Mouse (Mus musculus) forebrain, postnatal 0 days (tissue): ENCODE data around the gene Asb18. TPM values are rescaled to one million over a fixed set of nuclear protein-coding genes. Genes with fewer than 3 reads are reported as not detected.

ENCODE experiments used
- ATAC-seq: fragments of 200-750 bp; cut with Nextera tagmentation; 2 replicates; pipeline ENCODE4 v1.8.0; 2017; ENCODE audit warnings: mild to moderate bottlenecking, moderate library complexity
- DNase-seq: peaks from one replicate; pipeline ENCODE4 v3.0.0-alpha.2; 2015
- H3K27ac ChIP-seq: fragments of 300-500 bp; sonication (generic); 2 replicates; pipeline ENCODE4 v1.5.1; 2014; ENCODE audit warnings: low read depth, mild to moderate bottlenecking, antibody characterized with exemption, low read length, moderate library complexity, mixed read lengths
- H3K27me3 ChIP-seq: fragments of 300-500 bp; sonication (generic); 2 replicates; pipeline ENCODE4 v1.6.1; 2014; ENCODE audit warnings: mild to moderate bottlenecking, low read length, mixed read lengths; ENCODE audit not compliant: insufficient read depth
- H3K36me3 ChIP-seq: fragments of 300-500 bp; sonication (generic); 2 replicates; pipeline ENCODE4 v1.6.1; 2014; ENCODE audit warnings: mild to moderate bottlenecking, moderate library complexity; ENCODE audit not compliant: insufficient read depth
- H3K4me1 ChIP-seq: fragments of 300-500 bp; sonication (generic); 2 replicates; pipeline ENCODE4 v1.6.1; 2014; ENCODE audit warnings: antibody characterized with exemption; ENCODE audit not compliant: insufficient read depth
- H3K4me2 ChIP-seq: fragments of 300-500 bp; sonication (generic); 2 replicates; pipeline ENCODE4 v1.6.1; 2014; ENCODE audit warnings: low read depth, mild to moderate bottlenecking, moderate library complexity
- H3K4me3 ChIP-seq: fragments of 300-500 bp; sonication (generic); 2 replicates; pipeline ENCODE4 v1.5.1; 2014; ENCODE audit warnings: low read depth, low read length, mixed read lengths
- H3K9ac ChIP-seq: fragments of 300-500 bp; sonication (generic); 2 replicates; pipeline ENCODE4 v1.6.1; 2014; ENCODE audit warnings: mild to moderate bottlenecking
- H3K9me3 ChIP-seq: fragments of 300-500 bp; sonication (generic); 2 replicates; pipeline ENCODE4 v1.6.1; 2016; ENCODE audit warnings: low read length
- CTCF ChIP-seq: sonication (generic); IDR thresholded peaks from 2 replicates; pipeline ENCODE4 v1.5.1; 2016; ENCODE audit warnings: antibody characterized with exemption, control low read depth, low read depth
- WGBS: fragments of 180-500 bp; shearing (Covaris S2); extraction: QIAGEN DNeasy Blood & Tissue Kit; methylation state at CpG from one replicate; pipeline ENCODE4 v1.1.7; 2014; 5-methylcytosine and 5-hydroxymethylcytosine counted together
- polyA plus RNA-seq: library from polyadenylated mRNA; unstranded; fragments of >200 nt; fragmentation: Nextera tagmentation; extraction: Ambion mirVana; gene quantifications from 2 replicates; pipeline ENCODE4 v1.2.1, GENCODE M21; 2015
- total RNA-seq: library from RNA; depleted of rRNA; stranded (reverse); fragments of >200 nt; gene quantifications from 2 replicates; pipeline ENCODE4 v1.2.3, GENCODE M21; 2014; rRNA removed

Asb18 gene
- total RNA-seq = 0.54 and 1.4 TPM in 2 replicates
- 0.13 and 0.33 TPM in 2 replicates for polyA plus RNA-seq

GRCm38 (mm10) chr1:90014446-90014845 is at the start of gene Asb18:
Asb18 (minus strand) TSS chr1:90014666.
- H3K27ac ChIP-seq = no peak within 1 kb of the TSS
- H3K4me3 ChIP-seq = no peak within 1 kb of the TSS
- no peak for TF ChIP-seq CTCF
- no peak within 1 kb of the TSS for H3K9ac ChIP-seq
- H3K9me3 ChIP-seq = no peaks in the 10 kb centered on the region
- H3K4me2 ChIP-seq = no peak within 1 kb of the TSS
- no peak for ATAC-seq
- no peaks in the 10 kb centered on the region for H3K27me3 ChIP-seq
- no peaks in the 10 kb centered on the region for H3K36me3 ChIP-seq
- DNase-seq = no peak
- 81% methylated on average over 5 of the region's 5 CpGs for whole genome bisulfite sequencing
- no peaks in the 10 kb centered on the region for H3K4me1 ChIP-seq

- 17% methylated on average over 7 of the region's 7 CpGs for WGBS
- H3K27me3 ChIP-seq = no peaks in the 10 kb centered on the region
- H3K4me2 ChIP-seq = no peak overlapping the region
- DNase-seq (peak; percentile 82), ATAC-seq (peak; percentile 47; the same call in 1 of the 2 replicates)
- H3K27ac ChIP-seq = no peak overlapping the region
- H3K4me1 ChIP-seq = no peaks in the 10 kb centered on the region
- no peaks in the 10 kb centered on the region for H3K36me3 ChIP-seq
- no peak overlapping the region for H3K9ac ChIP-seq
- H3K4me3 ChIP-seq = no peak overlapping the region
- H3K9me3 ChIP-seq = no peaks in the 10 kb centered on the region
- TF ChIP-seq CTCF = peak; percentile 86
Measured at GRCm38 (mm10) chr1:90060599-90060998, 46.1 kb upstream of the Asb18 start.

- no peaks in the 10 kb centered on the region for H3K4me1 ChIP-seq
- no peak for TF ChIP-seq CTCF
- DNase-seq (no peak), ATAC-seq (no peak)
- H3K4me3 ChIP-seq = no peak overlapping the region
- no peaks in the 10 kb centered on the region for H3K27me3 ChIP-seq
- no peak overlapping the region for H3K4me2 ChIP-seq
- 60% methylated on average over 3 of the region's 3 CpGs for WGBS
- H3K27ac ChIP-seq = no peak overlapping the region
- H3K9ac ChIP-seq = no peak overlapping the region
- H3K9me3 ChIP-seq = no peaks in the 10 kb centered on the region
- H3K36me3 ChIP-seq = no peaks in the 10 kb centered on the region
Measured at GRCm38 (mm10) chr1:90060054-90060453, 45.6 kb upstream of the Asb18 start.

- Histone ChIP-seq H3K36me3 (no peaks in the 10 kb centered on the region), H3K27me3 (no peaks in the 10 kb centered on the region), H3K9ac (no peak overlapping the region), H3K4me1 (peaks cover 4% of the 10 kb centered on the region; the same call in 1 of the 2 replicates), H3K4me3 (no peak overlapping the region), H3K9me3 (no peaks in the 10 kb centered on the region), H3K27ac (no peak overlapping the region), H3K4me2 (no peak overlapping the region)
- 69% methylated on average over 4 of the region's 4 CpGs for WGBS
- DNase-seq (no peak), ATAC-seq (peak; percentile 54)
- no peak for TF ChIP-seq CTCF
Measured at GRCm38 (mm10) chr1:90054991-90055390, 40.5 kb upstream of the Asb18 start.

- ATAC-seq (peak; percentile 57; the same call in 1 of the 2 replicates), DNase-seq (peak; percentile 80)
- TF ChIP-seq CTCF = peak; percentile 86
- Histone ChIP-seq H3K9me3 (no peaks in the 10 kb centered on the region), H3K27me3 (no peaks in the 10 kb centered on the region), H3K36me3 (no peaks in the 10 kb centered on the region), H3K9ac (no peak overlapping the region), H3K4me1 (peaks cover 4% of the 10 kb centered on the region; the same call in 1 of the 2 replicates), H3K4me2 (no peak overlapping the region), H3K4me3 (no peak overlapping the region), H3K27ac (no peak overlapping the region)
- WGBS = 37% methylated on average over 5 of the region's 5 CpGs
Measured at GRCm38 (mm10) chr1:90051347-90051746, 36.9 kb upstream of the Asb18 start.

- H3K9ac ChIP-seq = no peak overlapping the region
- no peak overlapping the region for H3K4me2 ChIP-seq
- H3K9me3 ChIP-seq = no peaks in the 10 kb centered on the region
- TF ChIP-seq CTCF = no peak
- whole genome bisulfite sequencing = 27% methylated on average over 20 of the region's 20 CpGs
- ATAC-seq (peak; percentile 43; the same call in 1 of the 2 replicates), DNase-seq (peak; percentile 33)
- H3K27ac ChIP-seq = no peak overlapping the region
- no peak overlapping the region for H3K4me3 ChIP-seq
- H3K27me3 ChIP-seq = no peaks in the 10 kb centered on the region
- peaks cover 4% of the 10 kb centered on the region; the same call in 1 of the 2 replicates for H3K4me1 ChIP-seq
- H3K36me3 ChIP-seq = no peaks in the 10 kb centered on the region
Measured at GRCm38 (mm10) chr1:90050046-90050739, 35.7 kb upstream of the Asb18 start.

- H3K36me3 ChIP-seq = no peaks in the 10 kb centered on the region
- no peaks in the 10 kb centered on the region for H3K9me3 ChIP-seq
- H3K27me3 ChIP-seq = no peaks in the 10 kb centered on the region
- H3K27ac ChIP-seq = no peak overlapping the region
- no peak overlapping the region for H3K9ac ChIP-seq
- no peak for ATAC-seq
- WGBS = 75% methylated on average over 2 of the region's 2 CpGs
- no peak for DNase-seq
- no peak overlapping the region for H3K4me2 ChIP-seq
- no peak for TF ChIP-seq CTCF
- H3K4me3 ChIP-seq = no peak overlapping the region
- H3K4me1 ChIP-seq = no peaks in the 10 kb centered on the region
Measured at GRCm38 (mm10) chr1:90028305-90028704, 13.8 kb upstream of the Asb18 start.
